Mouse (Mus musculus) MEL (cell line): ENCODE measurements at regions not wholly inside any gene's neighbourhood (a gene's known extent, or its start where the extent isn't known, plus 50 kb on each side); places are given as distances from the start of the nearest gene placed in this dataset.

Experiments used
- DNase-seq: peaks from one replicate; pipeline ENCODE4 v3.0.0; 2011; ENCODE audit warnings: low read depth, low spot score
- H3K27ac ChIP-seq: 2 replicates; pipeline ENCODE4 v1.5.1; 2012; ENCODE audit warnings: low read depth, mild to moderate bottlenecking, control low read depth, low read length, moderate library complexity; ENCODE audit not compliant: control insufficient read depth
- H3K27me3 ChIP-seq, 2 experiments: fragments of 150-350 bp in 1 of 2; sonication (generic) in 1 of 2; 2 replicates each; pipeline ENCODE4 v1.6.1; 2012; ENCODE audit warnings: low read length in 2 of 2, mild to moderate bottlenecking in 2 of 2, improper control_type of control experiment in 1 of 2, moderate library complexity in 1 of 2; ENCODE audit not compliant: insufficient read depth in 2 of 2, control insufficient read depth in 1 of 2
- H3K36me3 ChIP-seq, 2 experiments: 2 replicates each; pipeline ENCODE4 v1.6.1; 2012 to 2014; ENCODE audit warnings: low read length in 2 of 2, improper control_type of control experiment in 1 of 2, inconsistent platforms in 1 of 2, mild to moderate bottlenecking in 1 of 2; ENCODE audit not compliant: insufficient read depth in 2 of 2, control insufficient read depth in 1 of 2
- H3K4me1 ChIP-seq, 2 experiments: fragments of 150-350 bp in 1 of 2; sonication (generic) in 1 of 2; 2 replicates each; pipeline ENCODE4 v1.6.1; 2012; ENCODE audit warnings: low read length in 2 of 2, improper control_type of control experiment in 1 of 2, mild to moderate bottlenecking in 1 of 2; ENCODE audit not compliant: insufficient read depth in 2 of 2, control insufficient read depth in 1 of 2
- H3K4me3 ChIP-seq, 2 experiments: fragments of 150-350 bp in 1 of 2; sonication (generic) in 1 of 2; 2 replicates each; pipeline ENCODE4 v1.5.1; 2012; ENCODE audit warnings: low read depth in 2 of 2, low read length in 2 of 2, mild to moderate bottlenecking in 2 of 2, moderate library complexity in 2 of 2, control low read depth in 1 of 2, improper control_type of control experiment in 1 of 2; ENCODE audit not compliant: control insufficient read depth in 1 of 2, insufficient read depth in 1 of 2
- H3K79me2 ChIP-seq: 2 replicates; pipeline ENCODE4 v1.6.1; 2012; ENCODE audit warnings: mild to moderate bottlenecking, low read length, moderate library complexity; ENCODE audit not compliant: control insufficient read depth, poor library complexity, insufficient read depth
- H3K9ac ChIP-seq: 2 replicates; pipeline ENCODE4 v1.6.1; 2012; ENCODE audit warnings: low read depth, mild to moderate bottlenecking, control low read depth, low read length, moderate library complexity; ENCODE audit not compliant: control insufficient read depth, poor library complexity, severe bottlenecking
- H3K9me3 ChIP-seq: fragments of 150-350 bp; sonication (generic); replicated peaks from 2 replicates; pipeline ENCODE4 v1.6.1; 2012; ENCODE audit warnings: mild to moderate bottlenecking, low read length, improper control_type of control experiment, moderate library complexity; ENCODE audit not compliant: insufficient read depth
- CHD1 ChIP-seq: IDR thresholded peaks from 2 replicates; pipeline ENCODE4 v1.6.1; 2012; ENCODE audit warnings: low read depth, mild to moderate bottlenecking, inconsistent platforms, low read length, improper control_type of control experiment
- CTCF ChIP-seq, 3 experiments: IDR thresholded peaks in 2 of 3; conservative IDR thresholded peaks in 1 of 3; 2 replicates each; pipeline ENCODE4 v1.5.1; 2011 to 2012; ENCODE audit warnings: low read length in 3 of 3, low read depth in 2 of 3, mild to moderate bottlenecking in 2 of 3, improper control_type of control experiment in 1 of 3, inconsistent platforms in 1 of 3, mixed read lengths in 1 of 3, moderate library complexity in 1 of 3; ENCODE audit not compliant: control insufficient read depth in 1 of 3, insufficient read depth in 1 of 3, poor library complexity in 1 of 3, severe bottlenecking in 1 of 3
- ELF1 ChIP-seq: IDR thresholded peaks from 2 replicates; pipeline ENCODE4 v1.6.1; 2014; ENCODE audit warnings: low read depth, mild to moderate bottlenecking, inconsistent platforms, low read length, improper control_type of control experiment, moderate library complexity
- ETS1 ChIP-seq: IDR thresholded peaks from 2 replicates; pipeline ENCODE4 v1.6.1; 2012; ENCODE audit warnings: low read depth, mild to moderate bottlenecking, inconsistent platforms, low read length, improper control_type of control experiment, moderate library complexity
- GATA1 ChIP-seq: IDR thresholded peaks from 2 replicates; pipeline ENCODE4 v1.6.1; 2011; ENCODE audit warnings: low read depth, low read length, improper control_type of control experiment
- MAZ ChIP-seq: IDR thresholded peaks from 2 replicates; pipeline ENCODE4 v1.6.1; 2012; ENCODE audit warnings: low read depth, mild to moderate bottlenecking, inconsistent platforms, low read length, improper control_type of control experiment
- MEF2A ChIP-seq: IDR thresholded peaks from 2 replicates; pipeline ENCODE4 v1.6.1; 2014; ENCODE audit warnings: low read depth, mild to moderate bottlenecking, inconsistent platforms, low read length, improper control_type of control experiment; ENCODE audit not compliant: poor library complexity, insufficient replicate concordance, severe bottlenecking; ENCODE audit errors: extremely low read depth
- NELFE ChIP-seq: IDR thresholded peaks from 2 replicates; pipeline ENCODE4 v1.6.1; 2011; ENCODE audit warnings: low read depth, low read length, improper control_type of control experiment
- RAD21 ChIP-seq: IDR thresholded peaks from 2 replicates; pipeline ENCODE4 v1.6.1; 2011; ENCODE audit warnings: mild to moderate bottlenecking, low read depth, low read length, improper control_type of control experiment
- SIN3A ChIP-seq: IDR thresholded peaks from 2 replicates; pipeline ENCODE4 v1.6.1; 2012; ENCODE audit warnings: low read length, improper control_type of control experiment, inconsistent platforms
- TAL1 ChIP-seq: IDR thresholded peaks from 2 replicates; pipeline ENCODE4 v1.6.1; 2012; ENCODE audit warnings: mild to moderate bottlenecking, inconsistent platforms, low read length, moderate library complexity, mixed read lengths
- TCF12 ChIP-seq: IDR thresholded peaks from 2 replicates; pipeline ENCODE4 v1.6.1; 2014; ENCODE audit warnings: low read depth, mild to moderate bottlenecking, inconsistent platforms, low read length, improper control_type of control experiment, moderate library complexity
- USF1 ChIP-seq: IDR thresholded peaks from 2 replicates; pipeline ENCODE4 v1.6.1; 2014; ENCODE audit warnings: low read depth, mild to moderate bottlenecking, inconsistent platforms, low read length, improper control_type of control experiment, moderate library complexity
- ZC3H11A ChIP-seq: IDR thresholded peaks from 2 replicates; pipeline ENCODE4 v1.6.1; 2012; ENCODE audit warnings: low read depth, mild to moderate bottlenecking, inconsistent platforms, low read length, improper control_type of control experiment
- ZKSCAN1 ChIP-seq: IDR thresholded peaks from 2 replicates; pipeline ENCODE4 v1.6.1; 2012; ENCODE audit warnings: low read depth, mild to moderate bottlenecking, inconsistent platforms, low read length, improper control_type of control experiment, moderate library complexity

GRCm38 (mm10) chr17:75808524-75809326 lies 257.0 kb upstream of the Fam98a start:
- Histone ChIP-seq H3K4me1 (peaks cover 0 to 9% of the 10 kb centered on the region in 2 experiments; a peak in 2 of 4 replicates), H3K27me3 (no peaks in the 10 kb centered on the region), H3K9me3 (no peaks in the 10 kb centered on the region), H3K9ac (no peak overlapping the region), H3K4me3 (no peak overlapping the region), H3K79me2 (no peaks in the 10 kb centered on the region), H3K36me3 (no peaks in the 10 kb centered on the region; a peak in 1 of 4 replicates), H3K27ac (no peak overlapping the region)
- no peak for DNase-seq
- TF ChIP-seq CTCF (IDR thresholded peaks at IDR 0.05 in 2 of 3, conservative IDR thresholded peaks at IDR 0.05 in 1 of 3; ENCODE audit: control insufficient read depth in 1 of 3, insufficient read depth in 1 of 3, low read depth in 2 of 3, low read length in 3 of 3, poor library complexity in 1 of 3, severe bottlenecking in 1 of 3) = no peak
- no peak for TF ChIP-seq MEF2A
- TF ChIP-seq TAL1 = no peak
- TF ChIP-seq ELF1 = no peak
- no peak for TF ChIP-seq MAZ
- TF ChIP-seq RAD21 = no peak
- TF ChIP-seq GATA1 = no peak
- no peak for TF ChIP-seq USF1
- TF ChIP-seq ZC3H11A = no peak
- TF ChIP-seq ZKSCAN1 = no peak
- TF ChIP-seq ETS1 = no peak
- TF ChIP-seq NELFE = no peak
- no peak for TF ChIP-seq SIN3A

GRCm38 (mm10) chr17:75808025-75808424 lies 256.3 kb upstream of the Fam98a start:
- Histone ChIP-seq H3K9ac (no peak overlapping the region), H3K9me3 (no peaks in the 10 kb centered on the region), H3K27ac (no peak overlapping the region), H3K4me1 (peaks cover 0 to 9% of the 10 kb centered on the region in 2 experiments; a peak in 2 of 4 replicates), H3K4me3 (no peak overlapping the region), H3K27me3 (no peaks in the 10 kb centered on the region), H3K79me2 (no peaks in the 10 kb centered on the region), H3K36me3 (no peaks in the 10 kb centered on the region; a peak in 1 of 4 replicates)
- TF ChIP-seq CHD1 (no peak), TCF12 (peak; percentile 35; the same call in 1 of the 2 replicates)
- no peak for DNase-seq
